Mouse (Mus musculus): ENCODE results near the gene Gipc1.

Gene Gipc1

GRCm38 (mm10) chr8:83652030-83652743, at the start of gene Gipc1:
Gene Gipc1 (plus strand): TSS chr8:83652677.
- in situ Hi-C loops (cut with MboI; ENCODE audit: low sequenced_read_pairs), result no loop called here

- in situ Hi-C loops (cut with MboI; ENCODE audit: low sequenced_read_pairs), result no loop called here
Observed at GRCm38 (mm10) chr8:83607661-83608397, 44.6 kb upstream of the Gipc1 start, which contains the start of the genes Tecr and Dnajb1. Gene Tecr (minus strand): TSS chr8:83607971. Gene Dnajb1 (plus strand): TSS chr8:83608193.

- in situ Hi-C loops (cut with MboI; ENCODE audit: low sequenced_read_pairs), result no loop called here
Observed at GRCm38 (mm10) chr8:83608398-83608829, 44.1 kb upstream of the Gipc1 start.

GRCm38 (mm10) chr8:83609086-83609485, 43.4 kb upstream of the Gipc1 start:
- in situ Hi-C loops (cut with MboI; ENCODE audit: low sequenced_read_pairs), result no loop called here

- in situ Hi-C loops (cut with MboI; ENCODE audit: low sequenced_read_pairs), result no loop called here
Observed at GRCm38 (mm10) chr8:83609547-83610180, 42.8 kb upstream of the Gipc1 start.

GRCm38 (mm10) chr8:83611921-83612320, 40.6 kb upstream of the Gipc1 start:
- in situ Hi-C loops (cut with MboI; ENCODE audit: low sequenced_read_pairs), result no loop called here

GRCm38 (mm10) chr8:83613695-83614094, 38.8 kb upstream of the Gipc1 start:
- in situ Hi-C loops (cut with MboI; ENCODE audit: low sequenced_read_pairs), result no loop called here

DNA sequence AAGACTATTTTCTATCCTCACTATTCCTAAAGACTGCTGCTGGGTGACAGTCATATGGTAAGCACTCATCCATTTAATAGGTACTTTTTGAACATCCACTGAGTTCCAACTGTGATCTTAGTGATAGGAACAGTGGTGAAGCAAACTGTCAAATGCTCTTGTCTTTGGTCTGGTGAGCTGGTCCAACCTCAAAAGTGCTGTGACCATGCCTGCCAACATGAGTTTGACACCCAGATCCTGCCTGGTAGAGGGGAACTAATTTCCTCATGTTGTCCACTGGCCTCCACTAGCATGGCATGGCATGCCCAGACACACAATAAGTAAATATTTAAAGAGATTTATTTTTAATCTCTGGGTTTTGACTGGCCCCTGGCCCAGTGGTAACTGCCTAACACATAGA, 35.9 kb upstream of the Gipc1 start:
- in situ Hi-C loops (cut with MboI; ENCODE audit: low sequenced_read_pairs), result no loop called here

DNA sequence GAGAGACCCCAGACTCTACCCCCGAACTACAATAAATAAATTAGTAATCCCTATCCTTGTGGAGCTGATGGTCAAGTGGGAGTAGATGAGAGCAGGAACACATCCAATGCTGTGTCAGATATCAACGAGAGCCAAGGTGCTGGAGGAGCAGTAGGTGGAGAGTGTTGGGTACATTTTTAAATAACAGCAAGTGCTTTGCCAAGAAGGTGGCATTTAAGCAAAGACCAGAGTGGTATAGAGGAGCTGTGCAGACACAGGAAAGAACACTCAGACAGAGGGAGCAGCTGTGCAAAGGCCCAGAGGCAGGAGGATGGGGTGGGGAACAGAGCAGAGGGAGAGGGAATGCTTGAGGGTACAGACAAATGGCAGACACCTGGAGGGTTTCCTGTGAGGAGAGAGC, 35.4 kb upstream of the Gipc1 start:
- in situ Hi-C loops (cut with MboI; ENCODE audit: low sequenced_read_pairs), result no loop called here

- in situ Hi-C loops (cut with MboI; ENCODE audit: low sequenced_read_pairs), result no loop called here
Observed at GRCm38 (mm10) chr8:83618566-83618965, 33.9 kb upstream of the Gipc1 start.

DNA sequence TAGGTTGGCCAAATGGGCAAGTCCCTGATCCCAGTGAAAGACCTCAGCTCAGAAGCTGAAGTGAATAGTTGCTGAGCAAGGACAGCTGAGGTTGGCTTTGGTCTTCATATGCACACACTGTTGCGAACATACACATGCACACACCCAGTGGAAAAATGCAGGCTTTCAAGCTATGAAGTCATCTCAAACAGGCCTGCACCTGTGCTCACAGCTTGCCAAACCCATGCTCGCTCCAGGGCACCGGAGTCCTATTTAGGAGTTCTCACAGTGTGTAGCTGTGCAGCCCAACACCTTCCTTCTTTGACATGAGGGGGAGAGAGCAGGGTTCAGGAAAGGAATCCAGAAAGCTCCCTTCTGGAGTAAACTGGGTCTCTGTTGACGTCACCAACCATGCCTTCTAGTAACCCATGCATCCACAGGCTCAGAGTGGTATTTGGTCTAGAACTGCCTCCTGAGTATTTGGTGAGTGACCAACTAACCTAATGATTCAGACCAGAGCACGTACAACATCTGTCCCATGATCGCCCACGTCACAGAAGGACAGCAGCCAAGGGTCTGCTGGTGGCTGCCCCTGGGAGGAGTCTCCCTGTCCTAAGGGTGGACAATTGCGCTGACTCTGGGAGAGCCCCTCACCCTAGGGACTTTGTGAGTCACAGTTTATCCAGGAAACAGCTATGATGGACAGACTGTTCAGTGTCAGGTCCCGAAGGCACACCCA, 32.8 kb upstream of the Gipc1 start:
- in situ Hi-C loops (cut with MboI; ENCODE audit: low sequenced_read_pairs), result no loop called here

DNA sequence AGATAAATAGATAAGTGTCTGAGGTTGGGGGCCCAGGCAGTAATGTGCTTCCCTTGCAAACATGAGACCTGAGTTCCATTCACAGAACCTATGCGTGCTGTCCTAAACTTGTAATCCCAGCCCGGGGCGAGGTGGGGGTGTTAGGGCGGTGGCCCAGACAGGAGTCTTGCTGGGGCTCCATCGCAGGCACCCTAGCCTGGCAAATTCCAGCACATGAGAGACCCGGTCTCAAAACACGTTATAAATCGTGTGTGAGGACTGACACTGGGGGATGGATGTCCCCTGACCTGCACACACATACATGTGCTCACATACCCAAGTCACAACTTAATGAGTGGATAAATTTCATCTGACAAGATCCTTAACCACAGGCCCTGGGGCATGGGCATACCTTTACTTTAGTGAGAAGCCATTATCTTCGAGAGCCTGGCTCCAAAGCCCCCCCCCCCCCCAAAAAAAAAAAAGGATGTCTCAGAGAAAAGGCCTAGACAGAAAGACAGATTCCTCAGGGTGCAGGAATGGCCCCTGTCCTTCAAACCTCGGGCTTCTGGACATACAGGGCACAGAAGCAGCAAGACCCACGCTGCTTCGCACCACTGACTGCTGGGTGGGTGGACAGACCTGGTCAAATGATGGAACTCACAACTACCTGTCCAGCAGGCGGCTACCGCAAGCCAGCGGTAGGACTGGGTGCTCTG, 30.6 kb upstream of the Gipc1 start:
- in situ Hi-C loops (cut with MboI; ENCODE audit: low sequenced_read_pairs), result no loop called here

DNA sequence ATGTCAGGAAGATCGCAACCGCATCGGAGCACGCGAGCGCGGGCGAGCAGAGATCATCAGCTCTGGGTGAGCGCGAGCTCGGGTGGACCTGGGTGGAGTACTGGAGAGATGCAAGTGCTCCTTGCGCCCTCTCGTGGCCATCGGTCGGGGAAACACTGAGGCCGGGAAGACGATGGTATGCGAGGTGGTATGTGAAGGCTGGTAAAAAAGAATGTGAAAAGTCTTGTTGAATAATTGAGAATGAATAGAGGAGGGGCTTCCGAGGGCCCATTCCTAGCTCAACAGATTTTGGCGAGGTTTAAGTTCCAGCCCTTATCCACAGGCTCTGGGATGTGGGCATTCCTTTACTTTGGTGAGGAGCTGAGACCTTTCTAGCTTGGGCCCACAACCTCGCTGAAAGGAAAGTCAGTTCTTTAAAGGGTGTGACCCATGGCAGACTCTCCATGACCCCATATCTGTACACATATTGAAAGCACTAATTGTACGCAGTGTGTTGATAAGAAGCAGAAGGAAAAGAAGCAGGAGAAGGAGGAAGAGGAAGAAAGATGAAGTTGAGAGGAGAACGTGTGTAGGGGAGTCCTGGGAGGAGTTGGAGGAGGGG, 30.0 kb upstream of the Gipc1 start:
- in situ Hi-C loops (cut with MboI; ENCODE audit: low sequenced_read_pairs), result no loop called here

GRCm38 (mm10) chr8:83623549-83623948, 28.9 kb upstream of the Gipc1 start:
- in situ Hi-C loops (cut with MboI; ENCODE audit: low sequenced_read_pairs), result no loop called here

GRCm38 (mm10) chr8:83624739-83625138, 27.7 kb upstream of the Gipc1 start:
- in situ Hi-C loops (cut with MboI; ENCODE audit: low sequenced_read_pairs), result no loop called here

- in situ Hi-C loops (cut with MboI; ENCODE audit: low sequenced_read_pairs), result no loop called here
Observed at GRCm38 (mm10) chr8:83625676-83626299, 26.7 kb upstream of the Gipc1 start.

DNA sequence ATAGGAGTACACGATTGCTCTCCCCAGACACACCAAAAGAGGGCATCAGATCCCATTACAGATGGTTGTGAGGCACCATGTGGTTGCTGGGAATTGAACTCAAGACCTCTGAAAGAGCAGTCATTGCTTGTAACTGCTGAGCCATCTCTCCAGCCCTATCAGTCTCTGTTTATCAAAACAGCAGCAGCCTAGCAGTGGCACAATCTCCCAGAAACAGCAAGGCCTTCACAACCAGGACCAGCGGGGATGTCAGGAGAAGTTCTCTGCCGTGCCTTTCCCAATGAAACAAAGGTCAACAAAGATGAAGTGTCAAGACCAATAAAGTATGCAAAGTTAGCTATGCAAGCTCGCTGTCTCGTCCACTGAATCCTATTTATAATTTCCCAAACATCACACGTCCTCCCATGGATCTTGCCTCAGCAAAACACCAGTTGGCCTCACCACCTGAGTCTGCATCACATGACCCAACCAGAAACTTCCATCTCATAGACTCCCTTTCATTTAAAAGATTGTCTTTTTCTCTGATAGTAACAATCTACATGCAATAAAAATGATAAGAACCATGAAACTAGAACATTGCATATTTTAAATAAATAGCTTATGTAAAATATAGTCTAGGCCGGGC, 20.3 kb upstream of the Gipc1 start:
- in situ Hi-C loops (cut with MboI; ENCODE audit: low sequenced_read_pairs), result no loop called here

DNA sequence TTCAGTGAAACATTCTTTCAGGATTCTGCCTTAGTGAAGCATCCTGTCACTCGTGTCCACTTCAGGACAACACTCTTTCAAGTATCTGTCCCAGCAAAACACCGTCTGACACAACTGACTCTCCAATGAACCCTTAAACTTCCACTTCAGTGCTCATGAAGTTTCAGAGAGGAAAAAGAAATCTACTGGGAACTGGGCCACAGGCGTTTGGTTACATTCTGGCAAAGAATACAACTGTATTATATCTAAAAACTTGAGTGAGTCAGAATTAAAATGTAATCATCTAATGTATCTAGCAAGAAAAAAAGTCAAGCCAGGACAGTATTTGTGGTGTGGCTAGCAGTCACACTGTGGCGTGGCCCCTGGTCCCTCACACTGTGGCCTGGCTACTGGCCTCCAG, 13.6 kb upstream of the Gipc1 start:
- in situ Hi-C loops (cut with MboI; ENCODE audit: low sequenced_read_pairs), result no loop called here

DNA sequence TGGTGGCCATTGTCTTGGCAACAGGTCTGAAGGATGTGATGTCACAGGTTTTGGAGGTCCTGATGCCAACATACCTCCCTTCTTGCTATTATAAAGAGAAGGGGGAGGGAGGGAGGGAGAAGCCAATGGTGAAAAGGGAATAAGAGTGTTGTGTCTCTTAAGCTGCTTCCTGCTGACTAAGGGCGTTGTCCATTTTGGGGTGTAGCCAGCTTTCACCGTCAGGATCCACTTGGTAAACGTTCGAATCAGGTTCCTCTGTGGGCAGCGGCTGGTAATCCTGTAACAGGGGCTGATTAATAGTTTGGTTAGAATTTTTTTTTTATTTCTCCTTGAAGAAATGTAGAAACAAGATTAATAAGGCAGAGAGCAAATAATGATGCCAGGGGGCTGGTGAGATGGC, 12.8 kb upstream of the Gipc1 start:
- in situ Hi-C loops (cut with MboI; ENCODE audit: low sequenced_read_pairs), result no loop called here
